Mouse (Mus musculus) erythroblast, embryonic 14.5 days (primary cell): ENCODE data around the gene Rab3b.

Source experiments
- GATA1 ChIP-seq: IDR thresholded peaks from 2 replicates; pipeline ENCODE4 v1.6.1; 2012; ENCODE audit warnings: low read length, inconsistent platforms, mixed read lengths
- TAL1 ChIP-seq: IDR thresholded peaks from 3 replicates; pipeline ENCODE4 v1.6.1; 2012; ENCODE audit warnings: low read length, inconsistent platforms, mixed read lengths

DNA sequence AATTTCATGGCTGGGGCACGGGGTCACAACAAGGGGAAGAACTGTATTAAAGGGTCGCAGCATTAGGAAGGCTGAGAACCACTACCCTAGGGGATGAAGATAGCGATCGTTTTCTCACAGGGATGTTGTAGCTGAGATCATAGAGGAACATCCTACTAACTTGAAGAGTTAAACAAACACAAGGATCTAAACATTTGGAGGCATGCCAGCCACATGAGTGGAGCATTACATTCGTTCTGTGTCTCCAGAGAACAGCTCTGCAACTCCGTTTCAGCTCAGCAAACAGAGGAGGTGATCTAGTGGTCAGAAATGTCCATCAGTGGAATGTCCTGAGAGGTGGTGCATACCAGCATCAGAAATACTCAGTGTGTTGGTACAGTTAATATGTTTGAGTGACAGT, 35.5 kb downstream of the Rab3b start:
- no peak for TF ChIP-seq GATA1
- TF ChIP-seq TAL1: no peak
